Mouse (Mus musculus) forebrain, embryonic 11.5 days (tissue): ENCODE results near the gene Ric1. TPM values are rescaled to one million over a fixed set of nuclear protein-coding genes. Genes with fewer than 3 reads are reported as not detected.

Experiments
- ATAC-seq: fragments of 200-750 bp; cut with Nextera tagmentation; replicated peaks from 2 replicates; pipeline ENCODE4 v1.8.0; 2017; ENCODE audit warnings: moderate TSS enrichment; ENCODE audit not compliant: low FRiP score
- DNase-seq: peaks from one replicate; pipeline ENCODE4 v3.0.0-alpha.2; 2017; ENCODE audit warnings: low spot score
- H3K27ac ChIP-seq: fragments of 300-500 bp; sonication (generic); 2 replicates; pipeline ENCODE4 v1.5.1; 2014; ENCODE audit warnings: low read depth, low read length
- H3K27me3 ChIP-seq: fragments of 300-500 bp; sonication (generic); 2 replicates; pipeline ENCODE4 v1.6.1; 2014; ENCODE audit warnings: mild to moderate bottlenecking, low read length, mixed read lengths; ENCODE audit not compliant: control insufficient read depth, insufficient read depth
- H3K36me3 ChIP-seq: fragments of 300-500 bp; sonication (generic); 2 replicates; pipeline ENCODE4 v1.6.1; 2014; ENCODE audit warnings: mild to moderate bottlenecking, low read length, moderate library complexity, mixed read lengths; ENCODE audit not compliant: control insufficient read depth, insufficient read depth
- H3K4me1 ChIP-seq: fragments of 300-500 bp; sonication (generic); replicated peaks from 2 replicates; pipeline ENCODE4 v1.6.1; 2014; ENCODE audit warnings: low read length, mixed read lengths; ENCODE audit not compliant: control insufficient read depth, insufficient read depth
- H3K4me2 ChIP-seq: fragments of 300-500 bp; sonication (generic); 2 replicates; pipeline ENCODE4 v1.6.1; 2014; ENCODE audit warnings: low read depth, mild to moderate bottlenecking, low read length, moderate library complexity, mixed read lengths; ENCODE audit not compliant: severe bottlenecking
- H3K4me3 ChIP-seq: fragments of 300-500 bp; sonication (generic); 2 replicates; pipeline ENCODE4 v1.5.1; 2014; ENCODE audit warnings: low read depth, low read length
- H3K9ac ChIP-seq: fragments of 300-500 bp; sonication (generic); 2 replicates; pipeline ENCODE4 v1.6.1; 2014; ENCODE audit warnings: low read length
- H3K9me3 ChIP-seq: fragments of 300-500 bp; sonication (generic); 2 replicates; pipeline ENCODE4 v1.6.1; 2016; ENCODE audit warnings: low read length, mixed read lengths; ENCODE audit not compliant: control insufficient read depth
- WGBS: fragments of 180-500 bp; shearing (Covaris S2); extraction: QIAGEN DNeasy Blood & Tissue Kit; methylation state at CpG from one replicate; pipeline ENCODE4 v1.1.7; 2014; 5-methylcytosine and 5-hydroxymethylcytosine counted together
- polyA plus RNA-seq: library from polyadenylated mRNA; unstranded; fragments of >200 nt; fragmentation: Nextera tagmentation; extraction: Ambion mirVana; gene quantifications from 2 replicates; pipeline ENCODE4 v1.2.1, GENCODE M21; 2014

Ric1 gene
- polyA plus RNA-seq, 1 experiment from 2014 or later: 13.5 TPM

GRCm38 (mm10) chr19:29641055-29641454 is 119.0 kb downstream of the Ric1 start:
- Histone ChIP-seq H3K27me3 (no peaks in the 10 kb centered on the region), H3K36me3 (no peaks in the 10 kb centered on the region), H3K4me1 (0 out of 2 replicates have a peak, but pooled peaks cover 4% of the 10 kb centered on the region), H3K4me3 (no peak overlapping the region), H3K27ac (no peak overlapping the region), H3K9me3 (no peaks in the 10 kb centered on the region), H3K4me2 (no peak overlapping the region), H3K9ac (no peak overlapping the region)
- ATAC-seq (no peak), DNase-seq (no peak)
- 48% methylated on average over 8 of the region's 9 CpGs for WGBS

GRCm38 (mm10) chr19:29641510-29641909 is 119.4 kb downstream of the Ric1 start:
- no peak overlapping the region for H3K27ac ChIP-seq
- H3K9me3 ChIP-seq: no peaks in the 10 kb centered on the region
- no peak overlapping the region for H3K9ac ChIP-seq
- no peak overlapping the region for H3K4me3 ChIP-seq
- DNase-seq (no peak), ATAC-seq (no peak)
- no peaks in the 10 kb centered on the region for H3K36me3 ChIP-seq
- no peaks in the 10 kb centered on the region for H3K27me3 ChIP-seq
- 32% methylated on average over 5 of the region's 5 CpGs for WGBS
- no peak overlapping the region for H3K4me2 ChIP-seq
- H3K4me1 ChIP-seq: 0 out of 2 replicates have a peak, but pooled peaks cover 4% of the 10 kb centered on the region

DNA sequence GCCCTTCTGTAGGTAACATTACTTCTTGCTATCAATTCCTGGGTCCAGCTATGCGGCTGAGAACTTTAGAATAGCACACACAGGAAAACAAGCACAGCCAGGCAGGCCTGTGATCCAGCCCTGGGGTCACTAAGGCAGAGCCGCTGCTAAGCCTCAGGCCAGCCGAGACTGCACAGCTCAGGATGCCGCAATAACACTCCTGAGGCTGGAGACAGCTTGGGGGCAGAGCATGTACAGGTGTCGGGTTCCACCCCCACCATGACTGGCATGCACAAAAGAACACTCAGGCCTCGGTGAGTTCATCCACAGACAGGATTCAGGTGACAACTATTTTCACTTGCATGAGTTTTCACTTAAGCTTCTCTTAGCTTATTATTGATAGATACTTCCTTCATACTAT is 120.1 kb downstream of the Ric1 start:
- H3K27me3 ChIP-seq: no peaks in the 10 kb centered on the region
- WGBS: 44% methylated on average over 6 of the region's 6 CpGs

DNA sequence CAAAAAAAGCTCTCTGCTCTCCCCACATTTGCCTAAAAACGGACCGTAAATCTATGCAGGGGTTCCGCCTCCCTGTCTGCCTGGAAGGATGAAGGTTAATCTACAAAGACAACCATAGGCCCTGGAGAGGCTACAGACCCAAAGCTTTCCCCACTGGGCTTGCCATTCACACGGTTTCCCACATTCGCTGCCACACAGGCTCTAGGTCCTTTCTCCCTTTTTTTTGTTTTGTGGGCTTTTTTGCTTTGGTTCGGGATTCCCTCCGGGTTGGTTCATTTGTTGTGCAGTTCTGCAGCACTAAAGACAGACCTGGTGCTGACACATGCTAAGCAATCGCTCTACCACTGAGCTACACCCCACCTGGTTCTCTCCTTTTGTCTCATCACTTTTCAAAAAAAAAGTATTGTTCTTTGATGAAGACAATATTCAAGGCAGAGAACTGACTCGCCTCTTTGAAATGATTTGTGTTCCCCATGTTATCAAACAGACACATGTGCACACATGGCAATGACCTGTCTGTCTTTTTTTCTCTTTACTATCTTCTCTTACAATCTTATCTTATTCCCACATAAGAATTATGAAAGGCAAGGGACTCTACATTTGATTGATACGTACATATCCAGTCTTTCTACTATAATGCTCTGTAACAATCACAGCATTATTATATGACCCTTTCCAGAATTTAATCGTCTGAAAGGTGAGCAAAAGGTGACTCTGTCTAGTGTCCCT is 121.3 kb downstream of the Ric1 start:
- Histone ChIP-seq H3K4me2 (no peak overlapping the region), H3K4me3 (no peak overlapping the region), H3K9ac (no peak overlapping the region), H3K9me3 (no peaks in the 10 kb centered on the region), H3K4me1 (0 out of 2 replicates have a peak, but pooled peaks cover 4% of the 10 kb centered on the region), H3K36me3 (no peaks in the 10 kb centered on the region), H3K27ac (no peak overlapping the region), H3K27me3 (no peaks in the 10 kb centered on the region)
- ATAC-seq: no peak
- WGBS: 87% methylated on average over 11 of the region's 11 CpGs
- no peak for DNase-seq

More for the DNA sequence above, 120.1 kb downstream of the Ric1 start:
- no peak for ATAC-seq
- no peak overlapping the region for H3K27ac ChIP-seq
- H3K4me1 ChIP-seq: 0 out of 2 replicates have a peak, but pooled peaks cover 4% of the 10 kb centered on the region
- no peak overlapping the region for H3K4me3 ChIP-seq
- no peak for DNase-seq
- no peaks in the 10 kb centered on the region for H3K9me3 ChIP-seq
- H3K36me3 ChIP-seq: no peaks in the 10 kb centered on the region
- no peak overlapping the region for H3K4me2 ChIP-seq
- H3K9ac ChIP-seq: no peak overlapping the region

DNA sequence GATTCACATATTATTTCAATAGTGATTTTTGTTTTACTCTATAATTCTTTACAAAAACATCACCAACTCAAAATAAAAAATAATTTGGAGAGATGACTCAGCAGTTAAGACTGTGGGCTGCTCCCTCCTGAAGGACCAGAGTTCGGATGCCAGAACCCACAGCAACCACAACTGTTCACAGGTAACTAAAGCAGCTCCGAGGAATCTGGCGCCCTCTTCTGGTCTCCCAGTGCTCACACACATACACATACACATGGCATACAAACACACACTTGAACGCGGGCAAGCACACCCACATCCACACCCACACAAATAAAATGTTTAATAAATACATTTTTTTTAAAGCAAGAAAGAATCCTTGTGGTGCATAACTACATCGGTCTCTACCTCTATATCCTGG is 122.7 kb downstream of the Ric1 start:
- Histone ChIP-seq H3K27ac (no peak overlapping the region), H3K9me3 (no peaks in the 10 kb centered on the region), H3K9ac (no peak overlapping the region), H3K4me2 (no peak overlapping the region), H3K36me3 (no peaks in the 10 kb centered on the region), H3K4me3 (no peak overlapping the region), H3K4me1 (0 out of 2 replicates have a peak, but pooled peaks cover 4% of the 10 kb centered on the region), H3K27me3 (no peaks in the 10 kb centered on the region)
- no peak for DNase-seq
- ATAC-seq: no peak
- 96% methylated on average over 6 of the region's 6 CpGs for WGBS

DNA sequence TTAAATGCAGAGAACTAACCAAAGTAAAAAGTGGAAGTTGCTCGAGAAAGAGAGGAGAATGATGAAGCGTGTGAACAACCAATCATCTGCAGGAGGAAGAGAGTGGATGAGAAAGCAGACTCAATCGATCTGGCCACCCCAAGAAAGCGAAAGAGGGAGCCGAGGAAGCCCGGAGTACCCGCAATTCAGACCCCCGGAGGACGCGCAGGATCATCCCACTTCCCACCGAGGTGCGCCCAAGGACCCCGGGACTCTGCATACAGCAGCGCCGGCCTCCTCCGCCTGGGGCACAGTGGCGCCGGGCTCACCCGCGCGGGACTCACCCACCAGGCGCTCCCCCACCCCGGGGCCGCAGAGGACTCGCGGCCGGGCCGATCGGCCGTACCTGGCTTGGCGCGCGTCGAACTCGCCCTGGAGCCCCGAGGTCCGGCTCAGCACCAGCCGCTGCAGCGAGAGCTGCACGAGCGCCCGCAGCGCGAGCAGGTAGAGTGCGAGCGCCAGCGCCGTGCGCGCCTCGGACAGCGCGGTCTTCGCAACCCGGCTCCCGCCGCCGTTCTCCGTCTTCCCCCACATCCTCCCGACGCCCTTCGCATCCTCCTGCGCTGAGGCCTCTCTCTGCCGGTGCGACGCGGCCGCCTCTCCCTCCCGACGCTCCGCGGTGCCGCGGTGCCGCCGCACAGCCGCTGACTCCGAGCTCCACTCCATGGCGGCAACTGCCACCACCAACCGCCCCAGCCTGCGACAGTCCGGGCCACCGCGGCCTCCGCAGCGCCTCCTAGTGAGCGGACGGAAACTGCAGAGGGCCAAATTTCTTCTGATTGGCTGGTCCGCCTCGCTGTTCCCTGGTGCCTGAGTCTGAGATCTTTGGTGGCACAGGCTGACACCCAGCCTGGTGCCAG is 125.8 kb downstream of the Ric1 start, which contains the start of gene Ermp1:
Gene Ermp1 (minus strand): TSS at position 765 of the 899 bp plus-strand sequence.
- Histone ChIP-seq H3K4me1 (no peaks in the 10 kb centered on the region), H3K4me3 (peak within 1 kb of the TSS; percentile 77)
- under 1% methylated on average over 89 of the region's 90 CpGs for WGBS

GRCm38 (mm10) chr19:29648550-29648914 is 126.5 kb downstream of the Ric1 start:
- no peak overlapping the region for H3K9ac ChIP-seq
- 31% methylated on average over 4 of the region's 4 CpGs for WGBS

More for the DNA sequence above, 125.8 kb downstream of the Ric1 start, which contains the start of gene Ermp1:
- ATAC-seq (peak; percentile 95), DNase-seq (peak; percentile 98)
- Histone ChIP-seq H3K36me3 (no peaks in the 10 kb centered on the region), H3K9ac (peak within 1 kb of the TSS; percentile 85), H3K4me2 (peak within 1 kb of the TSS; percentile 67), H3K9me3 (no peaks in the 10 kb centered on the region), H3K27ac (peak within 1 kb of the TSS; percentile 76), H3K27me3 (no peaks in the 10 kb centered on the region)

GRCm38 (mm10) chr19:29649683-29650082 is 127.6 kb downstream of the Ric1 start:
- DNase-seq: no peak
- Histone ChIP-seq H3K9me3 (no peaks in the 10 kb centered on the region), H3K27me3 (no peaks in the 10 kb centered on the region), H3K27ac (no peak overlapping the region), H3K9ac (no peak overlapping the region), H3K4me3 (no peak overlapping the region), H3K36me3 (no peaks in the 10 kb centered on the region), H3K4me2 (no peak overlapping the region), H3K4me1 (no peaks in the 10 kb centered on the region)
- ATAC-seq: no peak
- WGBS: 94% methylated on average over 1 of the region's 1 CpGs

More at GRCm38 (mm10) chr19:29648550-29648914, 126.5 kb downstream of the Ric1 start:
- H3K36me3 ChIP-seq: no peaks in the 10 kb centered on the region
- no peak overlapping the region for H3K27ac ChIP-seq
- H3K9me3 ChIP-seq: no peaks in the 10 kb centered on the region
- H3K4me2 ChIP-seq: no peak overlapping the region
- H3K4me1 ChIP-seq: no peaks in the 10 kb centered on the region
- H3K4me3 ChIP-seq: peak overlapping the region; percentile 77; the same call in 1 of the 2 replicates
- H3K27me3 ChIP-seq: no peaks in the 10 kb centered on the region
- ATAC-seq: peak; percentile 7; the same call in 1 of the 2 replicates
- no peak for DNase-seq
